Mouse (Mus musculus): Measurements from ENCODE around the gene Heatr5b. TPM values are rescaled to one million over a fixed set of nuclear protein-coding genes. Genes with fewer than 3 reads are reported as not detected.

Gene Heatr5b
- total and polyA plus RNA-seq, 3 experiments, result 27.7 to 45.7 (median 38.8) TPM

GRCm38 (mm10) chr17:78856243-78856642 lies 21.1 kb upstream of the Heatr5b start:
- intact Hi-C loops (cut with DNase I), result no loop called here
- H3K27me3 ChIP-seq (ENCODE audit: control insufficient read depth, insufficient read depth, low read length), result no peaks in the 10 kb centered on the region
- no peak overlapping the region for H3K27ac ChIP-seq
- no peak overlapping the region for H3K9ac ChIP-seq (ENCODE audit: low read depth, low read length)
- DNase-seq, result no peak
- no peaks in the 10 kb centered on the region for H3K4me1 ChIP-seq (ENCODE audit: control insufficient read depth, insufficient read depth, low read length)
- no peaks in the 10 kb centered on the region for H3K79me2 ChIP-seq (replicated peaks; ENCODE audit: control insufficient read depth, insufficient read depth, low read length)
- 87% methylated on average over 10 of the region's 10 CpGs for WGBS
- H3K36me3 ChIP-seq (ENCODE audit: control insufficient read depth, insufficient read depth, low read length), result no peaks in the 10 kb centered on the region
- H3K4me3 ChIP-seq, result no peak overlapping the region
- no peak for TF ChIP-seq POLR2A (IDR thresholded peaks at IDR 0.05; ENCODE audit: insufficient read depth, low read depth, low read length)

- TF ChIP-seq CTCF (IDR thresholded peaks at IDR 0.05) (no peak), POLR2A (IDR thresholded peaks at IDR 0.05; ENCODE audit: insufficient read depth, low read depth, low read length) (no peak)
- no peak overlapping the region for H3K27ac ChIP-seq
- H3K27me3 ChIP-seq (ENCODE audit: control insufficient read depth, insufficient read depth, low read length), result no peaks in the 10 kb centered on the region
- DNase-seq, result no peak
- intact Hi-C loops (cut with DNase I), result no loop called here
- no peak overlapping the region for H3K4me3 ChIP-seq
- no peak overlapping the region for H3K9ac ChIP-seq (ENCODE audit: low read depth, low read length)
- no peaks in the 10 kb centered on the region; the same call in 1 of the 2 replicates for H3K36me3 ChIP-seq (ENCODE audit: control insufficient read depth, insufficient read depth, low read length)
- H3K79me2 ChIP-seq (replicated peaks; ENCODE audit: control insufficient read depth, insufficient read depth, low read length), result no peaks in the 10 kb centered on the region
- H3K4me1 ChIP-seq (ENCODE audit: control insufficient read depth, insufficient read depth, low read length), result no peaks in the 10 kb centered on the region
- WGBS, result 93% methylated on average over 7 of the region's 7 CpGs
Observed at GRCm38 (mm10) chr17:78842271-78842928, 7.2 kb upstream of the Heatr5b start.

DNA sequence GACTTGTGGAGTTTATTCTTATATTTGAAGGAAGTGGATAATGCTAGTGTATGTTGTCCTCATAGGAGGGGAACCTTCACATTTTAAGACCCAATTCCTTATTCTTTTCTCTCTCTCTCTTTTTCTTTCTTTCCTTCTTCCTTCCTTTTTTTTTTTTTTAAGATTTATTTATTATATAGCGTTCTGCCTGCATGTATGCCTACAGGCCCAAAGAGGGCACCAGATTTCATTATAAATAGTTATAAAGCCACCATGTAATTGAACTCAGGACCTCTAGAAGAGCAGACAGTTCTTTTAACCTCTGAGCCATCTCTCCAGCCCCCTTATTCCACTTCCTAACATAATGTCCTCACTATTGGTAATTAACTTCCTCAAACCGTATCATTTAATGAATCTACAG lies 892 bp upstream of the Heatr5b start:
- 0 out of 2 replicates have a peak, but pooled peaks cover 2% of the 10 kb centered on the region for H3K4me1 ChIP-seq (ENCODE audit: control insufficient read depth, insufficient read depth, low read length)
- no peaks in the 10 kb centered on the region for H3K79me2 ChIP-seq (replicated peaks; ENCODE audit: control insufficient read depth, insufficient read depth, low read length)
- no peak for DNase-seq
- WGBS, result 20% methylated on average over 2 of the region's 2 CpGs
- TF ChIP-seq POLR2A (IDR thresholded peaks at IDR 0.05; ENCODE audit: insufficient read depth, low read depth, low read length) (no peak), CTCF (IDR thresholded peaks at IDR 0.05) (peak; percentile 29)
- H3K4me3 ChIP-seq, result peak overlapping the region; percentile 97
- H3K9ac ChIP-seq (ENCODE audit: low read depth, low read length), result peak overlapping the region; percentile 85
- intact Hi-C loops (cut with DNase I), result loop anchor here (5.0 kb wide), 1 partner anchor 101 kb away; the partner anchor contains the start of genes Cebpz and Ndufaf7
- H3K27me3 ChIP-seq (ENCODE audit: control insufficient read depth, insufficient read depth, low read length), result no peaks in the 10 kb centered on the region
- H3K27ac ChIP-seq, result peak overlapping the region; percentile 88
- H3K36me3 ChIP-seq (ENCODE audit: control insufficient read depth, insufficient read depth, low read length), result no peaks in the 10 kb centered on the region

DNA sequence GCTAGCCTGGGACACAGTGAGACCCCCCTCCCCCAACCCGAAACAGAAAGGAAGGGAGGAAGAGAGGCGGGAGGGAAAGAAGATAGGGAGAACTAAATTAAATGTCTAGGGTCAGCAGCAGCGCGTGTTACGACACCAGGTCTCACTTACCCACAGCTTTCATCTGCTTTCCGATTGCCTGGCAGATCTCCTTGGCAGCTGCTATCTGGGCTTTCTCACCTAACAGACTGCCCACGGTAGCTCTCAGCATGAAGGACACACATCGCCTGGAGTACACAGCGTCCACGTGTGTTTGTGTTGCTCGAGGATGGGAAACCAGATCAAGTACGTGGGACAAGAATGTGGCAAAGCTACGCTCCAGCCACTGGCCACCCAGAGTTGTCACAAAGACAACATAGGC lies 10.8 kb downstream of the Heatr5b start:
- no peak for DNase-seq
- Histone ChIP-seq H3K27ac (no peak overlapping the region), H3K27me3 (ENCODE audit: control insufficient read depth, insufficient read depth, low read length) (no peaks in the 10 kb centered on the region), H3K36me3 (ENCODE audit: control insufficient read depth, insufficient read depth, low read length) (peaks cover 2% of the 10 kb centered on the region; the same call in 1 of the 2 replicates), H3K79me2 (replicated peaks; ENCODE audit: control insufficient read depth, insufficient read depth, low read length) (no peaks in the 10 kb centered on the region), H3K4me1 (ENCODE audit: control insufficient read depth, insufficient read depth, low read length) (no peaks in the 10 kb centered on the region), H3K9ac (ENCODE audit: low read depth, low read length) (no peak overlapping the region), H3K4me3 (no peak overlapping the region)
- no peak for TF ChIP-seq CTCF (IDR thresholded peaks at IDR 0.05)
- TF ChIP-seq POLR2A (IDR thresholded peaks at IDR 0.05; ENCODE audit: insufficient read depth, low read depth, low read length), result no peak
- intact Hi-C loops (cut with DNase I), result no loop called here
- 65% methylated on average over 13 of the region's 13 CpGs for WGBS

DNA sequence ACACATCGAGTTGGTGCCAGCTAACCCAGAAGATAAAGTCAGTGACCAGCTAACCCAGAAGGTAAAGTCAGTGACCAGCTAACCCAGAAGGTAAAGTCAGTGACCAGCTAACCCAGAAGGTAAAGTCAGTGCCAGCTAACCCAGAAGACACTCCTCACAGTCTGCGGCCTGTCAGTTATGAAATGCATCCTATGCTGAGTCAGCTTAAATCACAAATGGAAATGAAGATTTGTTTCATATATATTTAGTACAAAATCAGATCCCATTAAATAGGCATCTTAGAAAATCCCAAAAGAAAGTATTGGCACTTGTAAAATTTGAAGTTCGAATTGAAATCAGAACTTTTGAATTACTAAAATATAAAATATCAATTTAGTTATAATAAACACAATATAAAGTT lies 25.6 kb downstream of the Heatr5b start:
- no peak overlapping the region for H3K4me3 ChIP-seq
- H3K4me1 ChIP-seq (ENCODE audit: control insufficient read depth, insufficient read depth, low read length), result no peaks in the 10 kb centered on the region
- H3K36me3 ChIP-seq (ENCODE audit: control insufficient read depth, insufficient read depth, low read length), result no peaks in the 10 kb centered on the region; the same call in 1 of the 2 replicates
- no peak for TF ChIP-seq EP300 (IDR thresholded peaks at IDR 0.05; ENCODE audit: insufficient read depth, low read depth, low read length)
- no peak for TF ChIP-seq CTCF (IDR thresholded peaks at IDR 0.05)
- no peak for TF ChIP-seq POLR2A (IDR thresholded peaks at IDR 0.05; ENCODE audit: insufficient read depth, low read depth, low read length)
- no peak overlapping the region for H3K27ac ChIP-seq
- intact Hi-C loops (cut with DNase I), result no loop called here
- no peaks in the 10 kb centered on the region for H3K27me3 ChIP-seq (ENCODE audit: control insufficient read depth, insufficient read depth, low read length)
- WGBS, result 92% methylated on average over 3 of the region's 3 CpGs
- no peaks in the 10 kb centered on the region for H3K79me2 ChIP-seq (replicated peaks; ENCODE audit: control insufficient read depth, insufficient read depth, low read length)
- no peak for DNase-seq
- H3K9ac ChIP-seq (ENCODE audit: low read depth, low read length), result no peak overlapping the region

GRCm38 (mm10) chr17:78809019-78809418 lies 26.1 kb downstream of the Heatr5b start:
- no peaks in the 10 kb centered on the region for H3K4me1 ChIP-seq (ENCODE audit: control insufficient read depth, insufficient read depth, low read length)
- H3K9ac ChIP-seq (ENCODE audit: low read depth, low read length), result no peak overlapping the region
- intact Hi-C loops (cut with DNase I), result no loop called here
- TF ChIP-seq EP300 (IDR thresholded peaks at IDR 0.05; ENCODE audit: insufficient read depth, low read depth, low read length) (no peak), CTCF (IDR thresholded peaks at IDR 0.05) (peak; percentile 66)
- no peaks in the 10 kb centered on the region; the same call in 1 of the 2 replicates for H3K36me3 ChIP-seq (ENCODE audit: control insufficient read depth, insufficient read depth, low read length)
- no peaks in the 10 kb centered on the region for H3K27me3 ChIP-seq (ENCODE audit: control insufficient read depth, insufficient read depth, low read length)
- no peak for DNase-seq
- no peaks in the 10 kb centered on the region for H3K79me2 ChIP-seq (replicated peaks; ENCODE audit: control insufficient read depth, insufficient read depth, low read length)
- no peak overlapping the region for H3K27ac ChIP-seq
- H3K4me3 ChIP-seq, result no peak overlapping the region
